Mouse (Mus musculus) liver, postnatal 0 days (tissue): ENCODE measurements around the gene Hoxd1. TPM values are rescaled to one million over a fixed set of nuclear protein-coding genes. Genes with fewer than 3 reads are reported as not detected.

Experiments used
- ATAC-seq: fragments of 200-750 bp; cut with Nextera tagmentation; 2 replicates; pipeline ENCODE4 v1.8.0; 2017; ENCODE audit warnings: mild to moderate bottlenecking, moderate library complexity
- DNase-seq: peaks from one replicate; pipeline ENCODE4 v3.0.0-alpha.2; 2016
- H3K27ac ChIP-seq: fragments of 300-500 bp; sonication (generic); 2 replicates; pipeline ENCODE4 v1.5.1; 2014; ENCODE audit warnings: antibody characterized with exemption, moderate library complexity, mild to moderate bottlenecking, low read depth
- H3K27me3 ChIP-seq: fragments of 300-500 bp; sonication (generic); 2 replicates; pipeline ENCODE4 v1.6.1; 2014; ENCODE audit warnings: low read length, control low read depth, mixed read lengths; ENCODE audit not compliant: insufficient read depth
- H3K36me3 ChIP-seq: fragments of 300-500 bp; sonication (generic); replicated peaks from 2 replicates; pipeline ENCODE4 v1.6.1; 2014; ENCODE audit warnings: mild to moderate bottlenecking, control low read depth, low read length, moderate library complexity, mixed read lengths; ENCODE audit not compliant: insufficient read depth
- H3K4me1 ChIP-seq: fragments of 300-500 bp; sonication (generic); 2 replicates; pipeline ENCODE4 v1.6.1; 2014; ENCODE audit warnings: antibody characterized with exemption, mild to moderate bottlenecking, control low read depth; ENCODE audit not compliant: insufficient read depth
- H3K4me2 ChIP-seq: fragments of 300-500 bp; sonication (generic); 2 replicates; pipeline ENCODE4 v1.6.1; 2014; ENCODE audit warnings: low read depth, mild to moderate bottlenecking, low read length, moderate library complexity, mixed read lengths
- H3K4me3 ChIP-seq: fragments of 300-500 bp; sonication (generic); 2 replicates; pipeline ENCODE4 v1.5.1; 2014; ENCODE audit warnings: low read depth, low read length
- H3K9ac ChIP-seq: fragments of 300-500 bp; sonication (generic); replicated peaks from 2 replicates; pipeline ENCODE4 v1.6.1; 2014; ENCODE audit warnings: mild to moderate bottlenecking, moderate library complexity
- H3K9me3 ChIP-seq: fragments of 300-500 bp; sonication (generic); 2 replicates; pipeline ENCODE4 v1.6.1; 2016; ENCODE audit warnings: mild to moderate bottlenecking, control low read depth, low read length, mixed read lengths
- CTCF ChIP-seq: sonication (generic); IDR thresholded peaks from 2 replicates; pipeline ENCODE4 v1.5.1; 2016; ENCODE audit warnings: antibody characterized with exemption, low read depth
- EP300 ChIP-seq: IDR thresholded peaks from 2 replicates; pipeline ENCODE4 v1.6.1; 2016; ENCODE audit warnings: antibody characterized with exemption, low read depth, mild to moderate bottlenecking
- WGBS: fragments of 180-500 bp; shearing (Covaris S2); extraction: QIAGEN DNeasy Blood & Tissue Kit; methylation state at CpG from one replicate; pipeline ENCODE4 v1.1.7; 2014; ENCODE audit not compliant: insufficient replicate concordance; 5-methylcytosine and 5-hydroxymethylcytosine counted together
- microRNA counts: library from miRNA; unstranded; fragments of <30 nt; microRNA quantifications from one replicate; lab custom pipeline; 2015
- microRNA-seq: library from miRNA; unstranded; fragments of <30 nt; microRNA quantifications from one replicate; pipeline ENCODE4, GENCODE M21; 2016
- polyA plus RNA-seq: library from polyadenylated mRNA; unstranded; fragments of >200 nt; fragmentation: Nextera tagmentation; extraction: Ambion mirVana; gene quantifications from 2 replicates; pipeline ENCODE4 v1.2.1, GENCODE M21; 2015

Hoxd1 gene
- polyA plus RNA-seq, 1 experiment from 2014 or later: not detected

DNA sequence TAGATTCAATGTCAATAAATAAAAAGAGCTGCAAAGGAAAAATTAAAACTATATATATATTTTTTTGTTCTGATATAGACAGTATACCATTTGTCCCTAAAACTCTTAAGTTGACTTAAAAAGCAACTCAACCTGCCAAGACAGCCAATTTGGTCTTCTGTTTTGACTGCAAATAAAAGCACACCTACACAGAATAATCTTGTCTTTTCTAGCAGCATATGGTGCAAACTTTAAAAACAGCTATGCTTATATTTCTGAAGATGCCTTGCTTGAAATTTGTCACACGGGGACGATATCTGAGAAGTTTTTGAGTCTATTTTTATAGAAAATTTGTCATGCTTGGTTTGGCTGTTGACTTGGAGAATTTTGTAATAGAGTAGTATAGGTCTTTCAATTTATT lies 11.6 kb downstream of the Hoxd1 start:
- Histone ChIP-seq H3K27me3 (peaks cover 3% of the 10 kb centered on the region; the same call in 1 of the 2 replicates), H3K9me3 (no peaks in the 10 kb centered on the region), H3K36me3 (no peaks in the 10 kb centered on the region), H3K4me2 (no peak overlapping the region), H3K27ac (no peak overlapping the region), H3K4me3 (no peak overlapping the region), H3K9ac (no peak overlapping the region), H3K4me1 (no peaks in the 10 kb centered on the region)
- whole genome bisulfite sequencing: 75% methylated on average over 2 of the region's 2 CpGs
- ATAC-seq (no peak), DNase-seq (no peak)
- TF ChIP-seq CTCF (no peak), EP300 (no peak)

DNA sequence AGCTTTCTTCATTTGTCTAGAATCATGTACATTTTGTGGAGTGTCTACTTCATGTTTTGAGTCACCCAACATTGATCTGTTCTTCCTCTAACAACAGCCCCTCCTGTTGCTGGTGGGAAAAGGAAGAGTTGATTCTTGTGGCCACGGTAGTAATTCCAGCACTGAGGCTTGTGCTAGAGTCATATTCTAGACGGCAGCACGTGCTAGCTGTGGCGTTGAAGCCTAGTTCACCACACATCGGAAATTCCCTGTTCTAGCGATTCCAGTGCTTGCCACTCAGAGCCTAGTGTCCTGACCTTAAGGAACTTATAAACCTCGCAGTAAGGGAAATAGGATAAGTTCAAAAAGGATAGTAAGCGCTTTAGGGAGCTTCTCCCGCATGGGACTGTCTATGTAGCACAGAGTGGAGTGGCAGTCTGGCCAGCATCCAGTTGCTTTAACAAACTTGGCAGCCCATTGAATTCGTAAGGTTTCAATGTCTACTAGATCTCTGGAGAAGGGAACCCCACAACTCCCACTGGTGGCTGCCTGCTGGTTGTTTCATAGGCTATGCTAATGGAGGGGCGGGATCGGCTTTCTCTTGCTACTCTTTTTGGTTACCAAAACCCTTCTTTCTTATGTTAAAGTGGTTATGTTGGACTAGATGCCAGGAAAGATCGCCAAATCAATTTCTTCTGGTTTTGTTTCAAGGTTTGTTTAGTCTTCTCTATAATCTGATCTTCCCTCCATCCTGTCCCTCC lies 14.9 kb downstream of the Hoxd1 start:
- TF ChIP-seq EP300: no peak
- TF ChIP-seq CTCF: no peak
- H3K9me3 ChIP-seq: no peaks in the 10 kb centered on the region
- H3K36me3 ChIP-seq: no peaks in the 10 kb centered on the region
- WGBS: 68% methylated on average over 13 of the region's 13 CpGs
- no peaks in the 10 kb centered on the region; the same call in 1 of the 2 replicates for H3K27me3 ChIP-seq
- no peak overlapping the region for H3K4me3 ChIP-seq
- H3K4me1 ChIP-seq: no peaks in the 10 kb centered on the region
- H3K27ac ChIP-seq: no peak overlapping the region
- DNase-seq (no peak), ATAC-seq (no peak)
- no peak overlapping the region for H3K4me2 ChIP-seq
- H3K9ac ChIP-seq: no peak overlapping the region

DNA sequence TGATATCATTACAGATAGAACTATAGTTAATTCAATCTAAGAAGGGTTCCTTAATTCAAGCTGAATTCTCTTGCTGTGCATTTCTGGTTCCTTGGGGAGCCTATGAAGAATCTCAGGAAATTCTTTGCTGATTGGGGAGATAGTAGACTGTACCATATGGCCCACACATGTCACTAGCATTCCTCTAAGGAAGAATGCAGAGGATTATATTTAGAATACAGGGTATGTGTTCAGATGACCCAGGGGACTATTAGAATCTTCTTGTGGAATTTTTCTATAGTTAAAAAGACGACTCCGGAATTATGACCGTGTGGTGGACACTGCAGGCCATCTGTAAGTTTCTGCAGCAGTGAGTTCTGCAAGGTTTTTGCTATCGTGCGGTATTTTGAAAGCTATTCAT lies 18.6 kb downstream of the Hoxd1 start:
- Histone ChIP-seq H3K4me3 (no peak overlapping the region), H3K27me3 (no peaks in the 10 kb centered on the region; the same call in 1 of the 2 replicates), H3K36me3 (no peaks in the 10 kb centered on the region), H3K4me2 (no peak overlapping the region), H3K9ac (no peak overlapping the region), H3K9me3 (no peaks in the 10 kb centered on the region), H3K4me1 (no peaks in the 10 kb centered on the region), H3K27ac (no peak overlapping the region)
- DNase-seq (no peak), ATAC-seq (no peak)
- WGBS: 77% methylated on average over 5 of the region's 5 CpGs
- TF ChIP-seq EP300 (no peak), CTCF (no peak)

DNA sequence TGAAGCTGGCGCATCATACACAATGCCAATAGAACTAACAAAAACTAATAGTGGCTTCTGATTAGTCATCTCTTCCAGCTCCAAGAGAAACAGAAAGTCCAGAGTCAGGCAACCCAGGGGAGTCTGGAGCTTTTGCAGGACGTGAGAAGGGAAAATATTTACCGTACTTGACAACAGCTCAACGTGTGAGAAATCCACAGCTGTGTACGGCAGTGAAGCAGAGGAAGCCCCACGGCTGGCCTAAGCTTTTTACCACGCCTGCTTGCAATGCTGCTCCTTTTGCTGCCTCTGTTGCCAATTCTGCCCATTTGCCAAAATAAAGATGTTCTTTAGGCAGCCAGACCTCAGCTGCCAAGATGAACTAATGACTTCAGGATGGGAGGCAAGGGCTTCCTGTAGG lies 32.8 kb downstream of the Hoxd1 start:
- Histone ChIP-seq H3K27ac (no peak overlapping the region), H3K27me3 (no peaks in the 10 kb centered on the region), H3K9ac (no peak overlapping the region), H3K4me2 (no peak overlapping the region), H3K4me3 (no peak overlapping the region), H3K9me3 (no peaks in the 10 kb centered on the region), H3K36me3 (no peaks in the 10 kb centered on the region), H3K4me1 (no peaks in the 10 kb centered on the region)
- 57% methylated on average over 7 of the region's 7 CpGs for WGBS
- no peak for ATAC-seq
- DNase-seq: no peak
- TF ChIP-seq EP300 (no peak), CTCF (no peak)

DNA sequence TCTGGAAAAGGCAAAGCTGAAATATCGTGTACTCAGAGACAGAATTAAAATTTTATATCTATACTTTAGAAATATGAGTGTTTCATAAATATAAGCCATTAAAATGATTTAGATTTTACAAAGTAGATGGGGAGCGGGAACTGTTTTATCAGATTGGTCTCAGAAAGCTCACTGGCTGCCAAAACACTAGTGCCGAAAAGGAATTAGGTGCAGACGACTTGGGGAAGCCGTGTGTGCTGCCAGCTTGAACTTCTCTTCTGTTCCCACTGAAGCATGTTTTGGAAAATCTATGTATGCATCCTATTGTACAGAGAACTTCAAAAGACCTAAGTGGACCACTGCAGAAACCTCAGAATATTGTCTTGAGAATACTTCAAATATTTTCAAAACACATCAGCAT lies 45.7 kb downstream of the Hoxd1 start:
- Histone ChIP-seq H3K27me3 (no peaks in the 10 kb centered on the region), H3K4me1 (no peaks in the 10 kb centered on the region), H3K9me3 (no peaks in the 10 kb centered on the region), H3K4me3 (no peak overlapping the region), H3K27ac (no peak overlapping the region), H3K36me3 (no peaks in the 10 kb centered on the region), H3K9ac (no peak overlapping the region), H3K4me2 (no peak overlapping the region)
- no peak for TF ChIP-seq CTCF
- no peak for TF ChIP-seq EP300
- DNase-seq (no peak), ATAC-seq (no peak)
- 79% methylated on average over 5 of the region's 5 CpGs for WGBS

MicroRNA genes within 50 kb of the gene (microRNA counts, 519-probe panel; counts per million panel counts)
- microRNA mmu-miR-10b (lab: Ali Mortazavi, UCI): not detected

Small RNAs within 50 kb of the gene (microRNA-seq; reads per million reads assigned to microRNA genes)
- gene Mir10b: 315 reads per million, percentile 56 among the genes with 10 or more reads in this experiment

Other genes starting within 250 kb of the Hoxd1 start
- gene Lnpk, start 183.5 kb upstream of the Hoxd1 start, polyA plus RNA-seq: 9.6 and 11.1 TPM in 2 replicates
- gene Evx2, start 103.4 kb upstream of the Hoxd1 start, polyA plus RNA-seq: not detected in 2 replicates
- not detected in 2 replicates for gene Hoxd13, start 94.7 kb upstream of the Hoxd1 start, polyA plus RNA-seq
- not detected in 2 replicates for gene Hoxd12, start 88.0 kb upstream of the Hoxd1 start, polyA plus RNA-seq
- gene Hoxd11, start 83.4 kb upstream of the Hoxd1 start, polyA plus RNA-seq: not detected in 2 replicates
- gene Hoxd10, start 71.1 kb upstream of the Hoxd1 start, polyA plus RNA-seq: not detected in 2 replicates
- gene Hoxd9, start 65.3 kb upstream of the Hoxd1 start, polyA plus RNA-seq: not detected in 2 replicates
- gene Hoxd8, start 58.4 kb upstream of the Hoxd1 start, polyA plus RNA-seq: 0.04 TPM in 1 of 2 replicates, not detected in the other
- not detected in 2 replicates for gene Hoxd3, start 51.1 kb upstream of the Hoxd1 start, polyA plus RNA-seq
- gene Hoxd4, start 51.1 kb upstream of the Hoxd1 start, polyA plus RNA-seq: not detected in 2 replicates
- not detected in 2 replicates for gene Gm28230, start 36.3 kb upstream of the Hoxd1 start, polyA plus RNA-seq
- 60.7 and 66.0 TPM in 2 replicates for gene Mtx2, start 62.8 kb downstream of the Hoxd1 start, polyA plus RNA-seq